Mouse (Mus musculus) adrenal gland, adult (tissue): Measurements from ENCODE around the gene BC024978.

Source experiments
- DNase-seq, 2 experiments: peaks; one replicate each; pipeline ENCODE4 v3.0.0; 2022 to 2023; ENCODE audit warnings: low spot score in 1 of 2; ENCODE audit not compliant: inconsistent age in 2 of 2

BC024978 gene

DNA sequence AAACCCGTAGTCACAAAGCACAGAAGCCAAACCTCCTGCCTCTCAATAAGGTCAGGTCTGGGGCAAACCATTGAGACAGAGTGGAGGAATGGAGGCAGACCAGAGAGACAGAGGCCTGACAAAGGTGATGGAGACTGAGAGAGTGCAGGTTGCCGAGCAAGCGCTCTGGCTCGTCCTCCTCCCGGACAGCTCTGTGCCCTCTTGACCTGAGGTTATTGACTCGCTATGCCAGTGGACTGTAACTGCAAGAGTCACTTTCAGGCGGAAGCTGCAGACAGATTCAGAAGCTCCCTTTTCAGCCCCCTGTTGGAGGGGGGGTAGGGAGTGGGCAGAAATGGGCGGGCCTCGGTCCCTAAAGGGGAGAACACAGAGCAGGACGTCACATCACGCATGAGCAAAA, 24.4 kb downstream of the BC024978 start:
- DNase-seq, result no peak

DNA sequence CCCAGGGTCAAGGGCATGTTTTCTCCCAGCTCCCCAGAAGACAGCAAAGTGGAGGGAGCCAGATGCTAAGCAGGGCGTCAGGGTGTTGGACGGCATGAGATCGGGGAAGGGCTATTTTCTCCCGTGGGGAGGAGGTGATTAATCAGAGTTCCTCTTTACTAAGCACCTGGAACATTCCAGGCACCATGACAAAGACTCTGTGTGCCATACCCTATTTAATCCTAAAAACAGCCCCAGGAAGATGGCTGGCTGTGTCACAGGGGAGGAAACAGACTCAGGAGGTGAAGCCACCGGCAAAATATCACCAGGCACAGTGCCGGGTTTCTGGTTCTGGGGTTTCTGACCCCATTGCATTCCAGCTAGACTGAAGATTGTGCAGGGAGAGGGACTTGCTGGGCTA, 26.4 kb downstream of the BC024978 start:
- no peak for DNase-seq

DNA sequence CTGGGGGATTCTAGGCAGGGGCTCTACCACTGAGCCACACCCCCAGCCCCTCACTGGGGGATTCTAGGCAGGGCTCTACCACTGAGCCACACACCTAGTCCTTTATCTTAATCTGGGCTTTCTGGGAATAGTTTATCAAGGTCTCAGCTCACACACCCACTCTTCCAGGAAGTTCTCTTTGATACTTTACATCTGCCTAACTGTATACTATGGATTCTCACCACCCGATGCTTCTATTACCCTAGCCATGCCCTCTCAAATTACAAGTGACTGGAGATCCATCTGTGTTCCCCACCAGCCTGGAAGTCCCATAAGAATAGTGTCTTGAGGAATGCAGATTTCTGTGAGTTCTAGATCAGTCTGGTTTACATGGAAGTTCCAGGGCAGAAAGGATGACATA, 27.0 kb downstream of the BC024978 start:
- DNase-seq, result no peak

DNA sequence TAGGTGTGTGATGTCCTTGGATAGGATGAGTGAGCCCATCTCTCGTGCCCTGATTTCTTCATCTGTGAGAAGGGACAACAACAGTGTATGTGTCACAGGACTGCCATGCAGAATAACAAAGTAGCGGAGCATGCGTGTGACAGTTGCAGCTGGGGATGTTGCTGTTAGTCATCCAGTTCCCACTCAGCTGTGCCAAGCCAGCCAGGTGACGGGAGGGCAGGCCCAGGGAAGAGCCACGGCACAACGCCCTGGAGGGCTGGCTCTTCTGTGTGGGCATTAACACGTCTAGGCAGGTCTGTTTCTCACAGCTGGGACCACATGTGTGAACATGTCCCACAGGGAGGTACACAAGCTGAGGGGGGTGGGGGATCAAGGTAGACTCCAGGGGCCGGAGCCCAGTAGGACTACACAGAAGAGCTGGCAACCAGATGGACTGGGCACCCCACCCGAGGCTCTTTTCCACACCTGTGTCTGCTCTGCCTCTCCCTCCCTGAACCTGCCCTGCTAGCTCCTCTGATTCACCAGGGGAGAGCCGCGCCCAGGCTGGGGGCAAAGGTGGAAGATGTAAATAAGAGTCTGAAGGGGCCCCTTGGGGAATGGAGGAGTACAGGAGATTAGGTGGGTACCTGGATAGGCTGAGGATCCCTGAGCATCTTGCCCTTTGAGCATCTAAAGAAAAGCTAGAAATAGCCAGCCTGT, 29.4 kb downstream of the BC024978 start:
- DNase-seq, result peak; percentile 76 to 81

DNA sequence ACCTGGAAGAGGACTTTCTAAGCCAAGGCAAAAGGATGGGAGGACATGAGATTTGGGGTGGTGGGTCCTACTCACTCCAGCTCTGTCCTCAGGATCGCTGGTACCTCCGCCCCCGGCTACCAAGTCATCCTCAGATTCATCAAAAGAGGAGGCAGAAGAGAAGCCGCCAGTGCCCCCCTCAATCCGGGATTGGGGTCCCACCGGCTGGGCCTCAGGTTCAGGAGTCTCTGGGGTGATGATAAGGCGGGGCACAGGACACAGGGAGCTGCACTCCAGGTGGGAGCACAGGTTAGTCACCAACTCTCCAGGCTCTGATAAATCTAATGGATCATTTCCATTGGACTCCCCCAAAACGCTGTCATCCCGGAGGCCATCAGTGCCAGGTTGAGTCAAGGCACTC, 31.7 kb downstream of the BC024978 start:
- peak in 1 of 2 experiments; percentile 44 for DNase-seq

DNA sequence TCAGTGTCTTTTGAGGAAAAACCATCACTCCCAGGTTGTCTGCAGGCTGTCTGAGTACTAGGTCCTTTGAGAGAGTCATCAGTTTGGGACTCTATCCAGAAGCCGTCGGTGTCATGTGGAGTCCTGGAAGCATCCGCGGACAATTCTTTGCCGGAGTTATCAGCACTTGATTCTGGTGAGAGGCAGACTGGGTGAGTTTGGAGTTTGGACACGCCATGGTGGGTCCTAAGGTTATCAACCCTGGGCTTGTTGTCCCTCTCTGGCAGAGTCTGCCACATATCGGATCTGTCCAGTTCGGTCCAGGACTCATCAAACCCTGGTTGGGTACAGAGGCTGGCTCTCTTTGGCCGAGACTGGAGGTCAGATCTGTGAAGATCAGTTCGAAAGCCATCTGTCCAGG, 32.1 kb downstream of the BC024978 start:
- DNase-seq, result no peak

DNA sequence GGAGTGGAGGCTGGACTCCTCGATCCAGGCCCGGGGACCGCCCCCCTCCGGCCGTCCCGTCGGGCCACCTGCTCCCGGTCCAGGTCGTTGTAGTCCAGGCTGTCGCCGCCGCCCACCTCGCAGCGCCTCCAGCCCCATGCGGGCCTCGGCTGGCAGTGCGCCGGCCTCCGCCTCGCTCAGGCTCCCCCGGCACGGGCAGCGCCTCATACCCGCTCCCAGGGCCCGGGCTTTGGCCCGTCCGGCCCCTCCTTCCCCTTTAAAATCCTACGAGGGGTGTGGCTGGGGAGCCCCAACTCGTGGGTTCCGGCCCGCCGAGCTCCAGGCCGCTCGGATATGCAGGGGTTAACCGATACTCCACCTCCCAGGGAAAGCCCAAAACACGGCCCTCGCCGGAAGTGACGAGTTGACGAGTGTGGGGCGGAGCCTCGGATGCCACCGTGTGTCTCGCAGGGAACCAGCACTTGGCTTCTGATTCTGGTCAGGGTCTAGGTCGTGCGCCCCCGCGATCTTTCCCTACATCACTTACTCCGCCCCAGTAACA, 32.8 kb downstream of the BC024978 start, which contains the start of gene Itpkc:
Gene Itpkc (minus strand): TSS at position 381 of the 541 bp plus-strand sequence.
- peak; percentile 94 to 97 for DNase-seq

DNA sequence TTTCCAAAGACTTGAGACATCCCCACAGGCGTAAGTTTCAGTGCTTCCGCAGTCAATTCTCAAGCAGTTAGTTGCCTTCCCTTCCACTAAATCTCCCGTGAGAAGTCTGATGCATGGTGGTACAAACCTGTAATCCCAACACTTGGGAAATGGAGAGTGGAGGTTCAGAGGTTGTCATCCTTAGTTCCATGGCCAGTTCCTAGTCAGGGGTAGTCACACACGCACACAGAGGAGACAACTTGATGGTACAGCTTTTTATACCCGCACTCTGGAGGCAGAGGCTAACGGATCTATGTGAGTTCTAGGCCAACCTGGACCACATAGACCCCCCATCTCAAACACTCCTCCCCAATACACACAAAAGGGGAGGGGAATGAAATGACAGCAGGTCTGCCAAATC, 33.3 kb downstream of the BC024978 start:
- no peak for DNase-seq

DNA sequence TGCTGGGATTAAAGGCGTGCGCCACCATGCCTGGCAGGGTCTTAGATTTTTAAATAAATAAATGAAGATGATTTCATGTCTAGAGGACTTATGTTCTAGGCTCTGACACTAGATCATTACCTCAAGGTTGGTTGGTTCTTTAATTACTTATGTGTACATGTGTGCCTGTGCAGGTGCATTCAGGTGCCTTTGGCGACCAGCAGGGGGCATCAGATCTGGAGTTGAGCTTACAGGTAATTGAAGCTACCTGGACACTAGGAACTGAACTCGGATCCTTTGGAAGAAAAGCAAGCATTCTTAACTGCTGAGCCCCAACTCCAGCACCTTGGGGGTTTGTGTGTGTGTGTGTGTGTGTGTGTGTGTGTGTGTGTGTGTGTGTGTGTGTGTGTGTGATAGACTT, 35.2 kb downstream of the BC024978 start:
- DNase-seq, result peak in 1 of 2 experiments; percentile 23

DNA sequence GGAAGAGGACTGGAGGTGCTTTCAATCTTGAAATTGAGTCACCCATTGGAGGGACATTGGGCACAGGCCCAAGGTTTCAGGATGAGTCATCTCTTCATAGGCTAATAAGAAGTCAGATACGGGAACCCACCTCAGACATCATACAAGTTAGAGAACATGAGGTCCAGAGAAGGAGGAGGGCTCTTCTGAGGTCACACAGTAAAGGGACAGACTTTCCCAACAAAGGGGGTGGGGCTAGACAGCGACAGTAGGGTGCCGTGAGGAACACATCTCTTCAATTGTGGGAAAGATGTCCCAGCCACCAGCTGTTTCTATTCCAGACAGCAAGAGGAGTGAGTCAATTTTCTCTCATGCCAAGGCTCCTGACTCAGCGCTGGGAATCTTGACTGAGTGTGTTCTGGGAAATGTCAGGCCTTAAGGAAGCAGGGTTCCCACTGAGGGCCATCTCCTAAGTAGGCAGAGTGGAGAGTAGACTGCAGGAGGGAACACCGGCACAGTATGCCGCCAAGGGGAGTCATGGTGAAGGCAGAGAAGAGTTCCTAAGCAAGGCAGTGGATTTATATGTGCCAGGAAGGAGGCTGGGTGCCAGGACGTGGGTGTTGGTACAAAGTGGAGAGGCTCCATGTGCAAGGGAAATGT, 36.2 kb downstream of the BC024978 start:
- DNase-seq, result peak; percentile 95 to 97

DNA sequence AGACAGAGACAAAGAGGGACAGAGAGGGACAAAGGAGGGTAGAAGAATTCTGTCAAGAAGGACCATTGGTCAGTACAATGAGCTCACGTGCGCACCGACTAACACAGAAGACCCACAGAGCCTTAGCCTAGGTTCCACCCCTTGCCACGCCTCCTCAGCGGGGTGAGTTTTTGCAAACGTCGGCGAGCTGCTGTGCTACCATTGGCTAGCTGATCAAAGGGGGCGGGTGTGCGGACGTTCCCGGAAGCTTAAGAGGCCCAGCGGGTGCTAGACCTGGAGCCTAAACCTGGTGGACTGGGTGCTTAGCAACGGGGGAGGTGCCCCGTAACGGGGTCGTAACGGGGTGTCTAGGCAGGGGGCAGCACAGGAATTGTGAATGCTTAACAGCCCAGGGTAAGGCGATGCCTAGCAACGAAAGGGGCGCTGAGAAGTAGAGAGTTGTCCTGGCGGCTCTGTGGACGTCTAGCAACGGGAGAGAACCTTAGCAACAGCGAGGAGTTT, 37.2 kb downstream of the BC024978 start, which contains the start of gene Coq8b:
Gene Coq8b (plus strand): TSS at position 243 of the 501 bp plus-strand sequence.
- peak; percentile 96 to 98 for DNase-seq

DNA sequence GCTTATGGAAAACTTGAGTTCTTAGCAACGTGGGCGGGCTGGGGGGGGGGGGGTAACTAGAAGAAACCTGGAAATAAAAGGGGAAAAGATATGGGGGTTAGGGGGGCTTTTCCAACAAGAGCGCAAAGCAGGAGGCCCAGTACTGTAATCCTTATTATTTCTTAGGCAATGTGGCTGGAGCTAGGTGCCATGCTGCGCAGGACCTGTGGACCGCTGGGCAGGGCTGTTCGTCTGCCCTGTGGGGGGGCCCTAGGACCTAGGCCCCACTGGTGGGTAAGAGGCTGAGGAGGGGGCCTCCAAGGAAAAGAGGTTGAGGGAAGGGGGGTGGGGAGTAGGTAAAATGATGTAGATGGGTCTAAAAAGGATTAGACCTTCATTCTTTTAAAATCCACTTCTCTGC, 37.7 kb downstream of the BC024978 start:
- DNase-seq, result no peak

DNA sequence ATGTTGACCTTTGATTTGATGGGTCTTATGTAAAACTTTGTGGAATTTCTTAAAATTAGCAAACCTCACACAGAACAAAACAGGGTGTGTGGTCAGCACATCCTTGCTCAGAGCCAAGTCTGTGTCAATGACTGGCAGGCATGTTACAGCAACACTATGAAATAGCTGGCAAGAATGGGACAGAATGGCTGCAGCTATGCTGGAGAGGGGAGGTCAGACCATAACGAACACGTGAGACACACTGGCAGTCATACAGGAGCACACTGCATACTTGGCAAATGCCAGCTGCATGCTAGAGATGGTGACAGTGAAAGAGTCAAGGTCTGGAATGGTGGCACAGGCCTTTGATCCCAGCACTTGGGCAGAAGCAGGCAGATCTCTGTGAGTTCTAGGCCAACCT, 40.1 kb downstream of the BC024978 start:
- DNase-seq, result peak in 1 of 2 experiments; percentile 81

DNA sequence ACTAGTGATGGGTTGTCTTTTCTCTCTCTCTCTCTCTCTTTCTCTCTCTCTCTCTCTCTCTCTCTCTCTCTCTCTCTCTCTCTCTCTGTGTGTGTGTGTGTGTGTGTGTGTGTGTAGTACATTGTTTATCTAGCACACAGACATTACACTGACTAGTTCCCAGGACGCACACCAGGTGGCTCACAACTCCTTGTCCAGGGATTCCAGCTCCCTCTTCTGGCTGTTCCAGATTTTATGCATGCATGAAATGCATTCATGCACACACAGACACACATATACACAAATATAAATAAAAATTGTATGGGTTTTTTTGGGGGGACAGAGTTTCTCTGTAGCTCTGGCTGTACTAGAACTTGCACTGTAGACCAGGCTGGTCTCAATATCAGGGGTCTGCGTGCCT, 41.9 kb downstream of the BC024978 start:
- peak in 1 of 2 experiments; percentile 34 for DNase-seq

DNA sequence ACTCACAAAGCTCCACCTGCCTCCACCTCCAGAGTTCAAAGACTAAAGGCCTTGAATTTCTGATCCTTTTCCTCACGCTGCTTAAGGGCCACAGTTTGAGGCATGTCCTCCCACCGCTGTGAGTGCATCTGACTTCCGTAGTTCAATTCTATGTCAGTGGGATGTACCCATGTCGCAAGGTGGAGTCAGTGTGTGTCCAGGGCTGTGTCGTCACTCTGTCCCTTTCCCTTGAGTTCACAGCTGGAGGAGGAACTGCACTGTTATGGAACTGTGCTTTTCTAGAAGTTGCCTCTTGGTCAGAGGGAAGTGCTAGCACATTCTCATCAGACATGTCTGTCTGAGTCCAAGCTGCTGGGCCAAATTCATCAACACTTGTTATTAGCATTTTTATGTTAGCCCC, 43.0 kb downstream of the BC024978 start:
- no peak for DNase-seq

DNA sequence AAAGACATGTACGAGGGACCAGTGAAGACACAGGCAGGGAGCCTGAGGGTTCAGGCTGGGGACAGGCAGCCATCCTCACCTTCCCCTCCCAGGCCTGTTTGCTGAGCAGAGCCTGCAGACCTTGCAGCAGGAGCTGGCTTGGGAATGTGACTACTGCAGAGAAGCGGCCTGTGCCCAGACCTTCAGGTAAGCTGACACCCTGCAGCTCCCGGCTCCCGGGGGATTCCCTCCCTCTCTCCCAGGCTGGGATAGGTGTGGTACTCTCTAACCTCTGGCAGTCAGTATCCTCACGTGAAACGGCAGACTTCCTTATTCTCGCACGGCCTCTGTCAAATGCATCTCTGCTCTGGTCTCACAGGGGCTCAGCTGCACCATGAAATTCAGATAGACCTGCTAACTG, 47.6 kb downstream of the BC024978 start:
- no peak for DNase-seq

DNA sequence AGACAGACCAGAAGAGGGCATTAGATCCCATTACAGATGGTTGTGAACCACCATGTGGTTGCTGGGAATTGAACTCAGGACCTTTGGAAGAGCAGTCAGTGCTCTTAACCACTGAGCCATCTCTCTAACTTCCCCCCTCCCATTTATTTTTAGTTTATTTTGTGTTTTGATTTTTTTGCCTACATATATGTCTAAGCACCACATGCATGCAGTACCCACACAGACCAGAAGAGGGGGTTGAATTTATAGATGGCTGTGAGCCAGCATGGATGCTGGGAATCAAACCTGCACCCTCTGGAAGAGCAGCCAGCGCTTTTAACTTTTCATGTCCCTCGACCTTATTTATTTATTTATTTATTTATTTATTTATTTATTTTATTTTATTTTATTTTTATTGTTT, 48.5 kb downstream of the BC024978 start:
- peak in 1 of 2 experiments; percentile 55 for DNase-seq

DNA sequence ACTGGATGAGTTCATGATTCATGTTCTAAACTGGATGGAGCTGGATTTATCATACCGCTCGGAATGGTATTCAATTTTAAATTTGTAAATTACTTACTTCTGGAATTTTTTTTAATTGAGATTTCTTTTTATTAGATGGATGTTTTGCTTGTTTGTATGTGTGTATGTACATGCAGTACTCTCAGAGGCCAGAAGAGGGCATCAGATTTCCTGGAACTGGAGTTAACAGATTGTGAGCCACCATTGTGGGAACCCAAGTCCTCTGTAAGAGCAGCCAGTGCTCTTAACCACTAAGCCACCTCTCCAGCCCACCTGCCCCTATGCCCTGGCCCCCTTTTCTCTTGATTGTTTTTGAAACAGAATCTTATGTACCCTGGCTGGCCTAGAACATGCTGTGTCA, 53.6 kb downstream of the BC024978 start:
- DNase-seq, result peak in 1 of 2 experiments; percentile 62

DNA sequence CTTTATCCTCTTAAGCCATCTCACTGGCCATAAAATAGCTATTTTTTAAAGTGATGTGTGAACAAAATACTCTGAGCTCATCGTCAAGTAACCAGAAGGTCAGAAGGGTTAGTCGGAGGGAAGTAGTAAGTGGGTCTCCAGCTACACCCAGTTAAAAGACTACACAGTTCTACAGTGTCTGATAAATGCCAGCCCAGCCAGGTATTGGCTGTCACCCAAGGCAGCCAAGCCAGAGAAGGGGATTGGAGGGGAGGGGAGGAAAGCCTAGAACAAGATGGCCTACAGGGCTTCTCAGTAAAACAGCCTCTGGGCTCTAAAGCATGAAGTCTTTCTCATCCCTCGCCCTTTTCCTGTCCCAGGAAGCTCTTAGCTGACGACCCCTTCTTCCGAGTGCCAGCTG, 54.3 kb downstream of the BC024978 start:
- DNase-seq, result no peak

DNA sequence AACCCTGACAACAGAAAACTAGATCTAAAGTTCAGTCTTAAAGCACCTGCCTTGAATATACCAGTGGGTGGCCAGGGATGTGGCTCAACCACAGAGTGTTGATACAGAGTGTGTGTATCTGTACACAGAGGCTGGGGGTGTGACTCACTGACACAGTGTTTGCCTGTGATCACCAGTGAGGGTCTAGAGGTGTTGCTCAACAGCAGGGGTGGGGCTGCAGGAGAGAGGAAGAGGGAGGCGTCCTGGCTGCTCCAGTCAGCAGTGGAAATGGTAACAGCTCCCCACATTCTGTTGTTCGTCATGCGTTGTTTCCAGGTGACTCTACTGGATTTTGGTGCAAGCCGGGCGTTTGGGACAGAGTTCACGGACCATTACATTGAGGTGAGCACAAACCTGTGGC, 56.4 kb downstream of the BC024978 start:
- DNase-seq, result no peak

DNA sequence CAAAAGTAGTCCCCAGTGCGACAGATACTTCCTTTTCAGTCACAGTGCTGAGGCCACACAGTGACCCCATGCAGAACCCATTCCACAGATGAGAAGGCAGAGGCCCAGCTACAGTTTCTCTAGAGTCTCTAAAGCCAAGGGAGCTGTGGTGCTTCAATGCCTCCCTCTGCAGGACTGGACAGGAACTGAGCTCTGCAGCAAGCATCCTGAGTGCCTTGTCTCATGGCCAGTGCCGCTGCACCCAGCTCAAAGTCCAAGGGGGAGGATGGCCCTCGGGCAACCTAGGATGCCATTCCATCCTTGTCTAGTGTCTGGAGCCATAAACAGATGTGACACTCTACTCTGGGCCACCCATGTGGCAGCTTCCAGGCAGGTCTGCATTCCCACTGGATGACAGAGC, 60.1 kb downstream of the BC024978 start:
- DNase-seq, result peak in 1 of 2 experiments; percentile 53
